Mouse (Mus musculus) ES-Bruce4 (cell line): Measurements from ENCODE around the gene Nfkbie. TPM values are rescaled to one million over a fixed set of nuclear protein-coding genes. Genes with fewer than 3 reads are reported as not detected.

Experiments used
- H3K27ac ChIP-seq: 2 replicates; pipeline ENCODE4 v1.5.1; 2012; ENCODE audit warnings: low read length, inconsistent platforms; ENCODE audit not compliant: insufficient read depth
- H3K27me3 ChIP-seq: 2 replicates; pipeline ENCODE4 v1.6.1; 2012; ENCODE audit warnings: mild to moderate bottlenecking, low read length, inconsistent platforms; ENCODE audit not compliant: control insufficient read depth, poor library complexity, insufficient read depth, severe bottlenecking
- H3K36me3 ChIP-seq: 2 replicates; pipeline ENCODE4 v1.6.1; 2012; ENCODE audit warnings: inconsistent platforms, mild to moderate bottlenecking, low read length, moderate library complexity; ENCODE audit not compliant: control insufficient read depth, poor library complexity, insufficient read depth, severe bottlenecking
- H3K4me1 ChIP-seq: one replicate; pipeline ENCODE4 v1.8.1; 2011; ENCODE audit warnings: low read length; ENCODE audit not compliant: control insufficient read depth, insufficient read depth
- H3K4me3 ChIP-seq: 2 replicates; pipeline ENCODE4 v1.5.1; 2011; ENCODE audit warnings: low read depth, mild to moderate bottlenecking, low read length
- H3K9ac ChIP-seq: 2 replicates; pipeline ENCODE4 v1.6.1; 2012; ENCODE audit warnings: low read depth, mild to moderate bottlenecking, inconsistent platforms; ENCODE audit not compliant: poor library complexity, severe bottlenecking
- H3K9me3 ChIP-seq: replicated peaks from 2 replicates; pipeline ENCODE4 v1.6.1; 2012; ENCODE audit warnings: mild to moderate bottlenecking, low read length, inconsistent platforms; ENCODE audit not compliant: control insufficient read depth, poor library complexity, insufficient read depth, severe bottlenecking
- CTCF ChIP-seq: IDR thresholded peaks from one replicate; pipeline ENCODE4 v1.8.1; 2011; ENCODE audit warnings: low read depth, low read length
- EP300 ChIP-seq: IDR thresholded peaks from 2 replicates; pipeline ENCODE4 v1.6.1; 2011; ENCODE audit warnings: low read depth, low read length; ENCODE audit not compliant: insufficient read depth
- POLR2A ChIP-seq: IDR thresholded peaks from one replicate; pipeline ENCODE4 v1.8.1; 2011; ENCODE audit warnings: low read length; ENCODE audit not compliant: insufficient read depth
- polyA plus RNA-seq: library from polyadenylated mRNA; stranded (reverse); fragments of >200 nt; gene quantifications from 2 replicates; pipeline ENCODE4 v1.2.4, GENCODE M21; 2011; ENCODE audit warnings: low read depth; ENCODE audit not compliant: missing spikeins, insufficient read depth, insufficient read length

Nfkbie gene
- polyA plus RNA-seq, 1 experiment, result 2.7 TPM

DNA sequence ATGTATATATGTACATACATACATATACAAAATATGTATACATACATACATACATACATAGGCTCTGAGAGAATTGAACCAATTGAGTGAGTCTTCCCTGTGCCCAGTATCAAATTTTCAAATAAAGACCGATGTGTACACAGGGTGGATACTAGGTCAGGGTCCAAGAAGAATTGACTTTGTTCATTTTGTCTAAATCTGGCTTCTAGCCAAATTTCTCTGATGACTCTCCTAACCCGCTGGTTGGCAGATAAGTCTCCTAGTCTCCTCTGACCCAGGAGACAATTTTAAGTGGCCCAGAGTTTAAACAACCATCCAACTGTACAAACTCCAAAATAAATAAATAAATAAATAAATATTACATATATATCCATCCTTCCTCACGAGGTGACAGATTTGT, 43.4 kb downstream of the Nfkbie start:
- peak overlapping the region; percentile 76 for H3K9ac ChIP-seq
- H3K4me1 ChIP-seq, result peaks cover 2% of the 10 kb centered on the region
- no peaks in the 10 kb centered on the region for H3K27me3 ChIP-seq
- H3K9me3 ChIP-seq, result no peaks in the 10 kb centered on the region
- H3K27ac ChIP-seq, result no peak overlapping the region
- TF ChIP-seq POLR2A (no peak), EP300 (no peak), CTCF (no peak)
- H3K4me3 ChIP-seq, result peak overlapping the region; percentile 63
- no peaks in the 10 kb centered on the region for H3K36me3 ChIP-seq

- Histone ChIP-seq H3K36me3 (no peaks in the 10 kb centered on the region), H3K4me3 (peak within 1 kb of the TSS; percentile 63), H3K9me3 (no peaks in the 10 kb centered on the region), H3K4me1 (peaks cover 2% of the 10 kb centered on the region), H3K9ac (peak within 1 kb of the TSS; percentile 76), H3K27me3 (no peaks in the 10 kb centered on the region), H3K27ac (peak within 1 kb of the TSS; percentile 87)
- TF ChIP-seq POLR2A (no peak), EP300 (no peak), CTCF (no peak)
Observed at GRCm38 (mm10) chr17:45599446-45600242, 44.1 kb downstream of the Nfkbie start, which contains the start of gene Slc29a1. Gene Slc29a1, minus strand, starts transcription at chr17:45599606.

GRCm38 (mm10) chr17:45600267-45600666, 44.8 kb downstream of the Nfkbie start:
- peak overlapping the region; percentile 63 for H3K4me3 ChIP-seq
- H3K27ac ChIP-seq, result peak overlapping the region; percentile 87
- no peak for TF ChIP-seq EP300
- no peak for TF ChIP-seq CTCF
- TF ChIP-seq POLR2A, result no peak
- H3K36me3 ChIP-seq, result no peaks in the 10 kb centered on the region
- H3K4me1 ChIP-seq, result peaks cover 2% of the 10 kb centered on the region
- H3K9me3 ChIP-seq, result no peaks in the 10 kb centered on the region
- H3K27me3 ChIP-seq, result no peaks in the 10 kb centered on the region
- peak overlapping the region; percentile 76 for H3K9ac ChIP-seq

DNA sequence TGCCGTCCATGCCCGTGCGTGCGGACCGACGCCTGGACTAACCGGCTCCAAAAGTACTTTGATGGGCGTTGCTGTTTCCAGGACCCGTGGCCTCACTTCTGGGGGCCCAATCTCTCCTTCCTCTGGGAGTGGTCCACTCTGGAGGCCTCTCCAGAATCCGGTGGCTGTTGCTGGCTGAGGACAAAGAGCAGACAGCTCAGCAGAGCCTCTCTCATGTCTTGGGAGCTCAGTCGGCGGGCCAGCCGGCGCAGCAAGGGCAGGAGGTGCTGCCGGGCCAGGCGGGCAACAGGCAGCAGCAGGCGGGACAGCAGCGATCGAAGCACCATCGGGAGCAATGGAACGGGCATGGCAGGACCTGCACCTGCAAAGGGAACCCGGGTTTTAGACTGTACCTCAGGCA, 45.8 kb downstream of the Nfkbie start:
- H3K27me3 ChIP-seq, result no peaks in the 10 kb centered on the region
- H3K9me3 ChIP-seq, result no peaks in the 10 kb centered on the region
- H3K9ac ChIP-seq, result peak overlapping the region; percentile 76
- TF ChIP-seq POLR2A, result no peak
- no peak for TF ChIP-seq EP300
- no peak for TF ChIP-seq CTCF
- peak overlapping the region; percentile 63 for H3K4me3 ChIP-seq
- peaks cover 2% of the 10 kb centered on the region for H3K4me1 ChIP-seq
- peak overlapping the region; percentile 87 for H3K27ac ChIP-seq
- H3K36me3 ChIP-seq, result no peaks in the 10 kb centered on the region

GRCm38 (mm10) chr17:45601877-45602304, 46.4 kb downstream of the Nfkbie start, which contains the start of gene Mymx:
Gene Mymx, minus strand, starts transcription at chr17:45602102.
- Histone ChIP-seq H3K4me3 (peak within 1 kb of the TSS; percentile 63), H3K27ac (peak within 1 kb of the TSS; percentile 96), H3K36me3 (no peaks in the 10 kb centered on the region), H3K27me3 (no peaks in the 10 kb centered on the region), H3K4me1 (peaks cover 2% of the 10 kb centered on the region), H3K9me3 (no peaks in the 10 kb centered on the region), H3K9ac (peak within 1 kb of the TSS; percentile 76)
- TF ChIP-seq CTCF (no peak), EP300 (peak; percentile 100)

DNA sequence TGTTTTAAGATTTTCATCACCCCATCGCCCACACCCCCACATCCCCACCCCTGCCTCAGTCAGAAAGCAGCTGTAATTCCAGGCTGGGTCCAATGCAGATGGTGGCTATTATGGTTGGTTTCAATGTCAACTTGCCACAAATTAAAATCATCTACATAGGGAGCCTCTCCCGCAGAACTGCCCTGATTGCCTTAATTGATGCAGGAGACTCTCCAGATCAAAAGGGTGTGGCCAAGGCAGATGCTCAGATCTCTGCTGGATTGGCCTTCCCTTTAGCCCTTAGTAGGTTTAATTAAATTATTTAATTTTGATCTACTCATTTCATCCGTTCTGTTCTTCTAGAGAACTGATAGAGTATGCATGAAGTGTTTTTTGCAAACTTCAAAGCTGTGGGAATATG, 47.5 kb downstream of the Nfkbie start:
- H3K4me1 ChIP-seq, result peaks cover 2% of the 10 kb centered on the region
- H3K9me3 ChIP-seq, result no peaks in the 10 kb centered on the region
- H3K36me3 ChIP-seq, result no peaks in the 10 kb centered on the region
- H3K27me3 ChIP-seq, result no peaks in the 10 kb centered on the region
- H3K4me3 ChIP-seq, result no peak overlapping the region
- H3K9ac ChIP-seq, result peak overlapping the region; percentile 7; the same call in 1 of the 2 replicates
- H3K27ac ChIP-seq, result no peak overlapping the region
- TF ChIP-seq EP300 (no peak), POLR2A (no peak), CTCF (no peak)
